Mouse (Mus musculus) thymus, adult 2 months (tissue): Measurements from ENCODE around the gene Actr3. TPM values are rescaled to one million over a fixed set of nuclear protein-coding genes. Genes with fewer than 3 reads are reported as not detected.
A peak's percentile ranks its signal among the peaks of the same experiment; 100 is the strongest.

ENCODE experiments used
- DNase-seq: peaks from one replicate; pipeline ENCODE4 v3.0.0; 2021
- H3K27ac ChIP-seq: fragments of 200-500 bp; 2 replicates; pipeline ENCODE4 v1.5.1; 2012; ENCODE audit warnings: low read length, control low read depth; ENCODE audit not compliant: control insufficient read depth, insufficient read depth
- H3K27me3 ChIP-seq: fragments of 200-500 bp; 2 replicates; pipeline ENCODE4 v1.6.1; 2012; ENCODE audit warnings: mild to moderate bottlenecking, low read length, moderate library complexity, mixed read lengths; ENCODE audit not compliant: control insufficient read depth, insufficient read depth
- H3K36me3 ChIP-seq: fragments of 200-500 bp; 2 replicates; pipeline ENCODE4 v1.6.1; 2012; ENCODE audit warnings: mild to moderate bottlenecking, low read length, moderate library complexity; ENCODE audit not compliant: control insufficient read depth, insufficient read depth
- H3K4me1 ChIP-seq: fragments of 200-500 bp; replicated peaks from 2 replicates; pipeline ENCODE4 v1.6.1; 2012; ENCODE audit warnings: low read length; ENCODE audit not compliant: control insufficient read depth, insufficient read depth
- H3K4me3 ChIP-seq: fragments of 200-500 bp; 2 replicates; pipeline ENCODE4 v1.5.1; 2012; ENCODE audit warnings: mild to moderate bottlenecking, low read length, control low read depth, moderate library complexity; ENCODE audit not compliant: control insufficient read depth, insufficient read depth
- CTCF ChIP-seq: fragments of 200-500 bp; IDR thresholded peaks from 2 replicates; pipeline ENCODE4 v1.5.1; 2012; ENCODE audit warnings: mild to moderate bottlenecking, control low read depth, low read length, moderate library complexity, borderline replicate concordance; ENCODE audit not compliant: control insufficient read depth, poor library complexity, insufficient read depth; ENCODE audit errors: extremely low read depth
- POLR2A ChIP-seq: fragments of 200-500 bp; IDR thresholded peaks from 2 replicates; pipeline ENCODE4 v1.6.1; 2012; ENCODE audit warnings: mild to moderate bottlenecking, low read length, control low read depth, moderate library complexity; ENCODE audit not compliant: control insufficient read depth, poor library complexity, insufficient read depth; ENCODE audit errors: extremely low read depth
- WGBS: fragments of 180-500 bp; shearing (Covaris S2); methylation state at CpG from one replicate; pipeline ENCODE4 v1.1.7; 2018; 5-methylcytosine and 5-hydroxymethylcytosine counted together
- polyA plus RNA-seq: library from polyadenylated mRNA; depleted of rRNA; stranded (reverse); fragments of >200 nt; gene quantifications from 2 replicates; pipeline ENCODE4 v1.2.3, GENCODE M21; 2012

Gene Actr3
- polyA plus RNA-seq, 1 experiment, result 128 TPM

GRCm38 (mm10) chr1:125439556-125439955, 4.0 kb upstream of the Actr3 start:
- no peaks in the 10 kb centered on the region for H3K36me3 ChIP-seq
- WGBS, result 95% methylated on average over 3 of the region's 3 CpGs
- H3K4me1 ChIP-seq, result peaks cover 19% of the 10 kb centered on the region
- TF ChIP-seq POLR2A, result no peak
- TF ChIP-seq CTCF, result no peak
- H3K27me3 ChIP-seq, result no peaks in the 10 kb centered on the region
- no peak overlapping the region for H3K27ac ChIP-seq
- no peak for DNase-seq
- no peak overlapping the region for H3K4me3 ChIP-seq

DNA sequence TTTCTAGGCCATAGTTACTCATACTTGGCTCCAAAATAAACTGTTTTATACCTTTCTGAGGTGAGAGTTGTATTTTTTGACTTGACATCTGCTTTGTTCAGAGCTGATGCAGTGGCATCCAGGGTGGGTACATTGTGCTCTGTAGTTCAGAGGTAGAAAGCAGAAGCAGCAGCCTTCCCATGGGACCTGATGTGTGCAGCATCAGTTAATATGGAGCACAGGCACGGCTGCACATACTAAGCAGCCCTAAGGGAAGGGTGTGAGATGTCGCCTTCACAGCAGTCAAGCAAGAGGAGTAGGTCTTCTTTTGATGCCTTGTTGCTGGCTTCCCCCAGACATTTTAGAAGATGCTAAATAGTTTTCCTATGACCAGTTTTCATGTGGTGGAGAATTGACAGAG, 3.3 kb upstream of the Actr3 start:
- H3K4me1 ChIP-seq, result peaks cover 19% of the 10 kb centered on the region
- no peaks in the 10 kb centered on the region for H3K36me3 ChIP-seq
- no peak overlapping the region for H3K4me3 ChIP-seq
- TF ChIP-seq CTCF (no peak), POLR2A (no peak)
- H3K27ac ChIP-seq, result no peak overlapping the region
- no peaks in the 10 kb centered on the region for H3K27me3 ChIP-seq
- WGBS, result 96% methylated on average over 2 of the region's 2 CpGs
- no peak for DNase-seq

DNA sequence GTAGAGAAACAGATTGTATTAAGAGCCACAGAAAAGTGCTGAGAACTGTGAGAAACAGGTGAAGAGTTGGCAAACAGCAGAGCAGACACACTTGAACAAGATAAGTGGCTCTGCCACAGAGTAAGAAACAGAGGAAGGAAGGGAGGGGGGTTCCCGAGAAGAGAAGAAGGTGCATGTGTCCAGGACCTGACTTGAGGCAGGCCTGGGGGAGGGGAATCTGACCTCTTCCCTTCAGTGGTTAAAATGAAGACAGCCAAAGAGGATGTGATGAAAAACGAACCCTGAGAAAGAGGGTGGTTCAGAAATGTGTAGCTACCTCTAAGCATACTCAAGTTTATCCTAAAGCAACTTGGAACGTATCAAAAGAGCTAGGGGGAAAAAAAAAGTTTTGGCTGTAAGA, 2.4 kb upstream of the Actr3 start:
- TF ChIP-seq CTCF (no peak), POLR2A (no peak)
- H3K4me3 ChIP-seq, result no peak overlapping the region
- WGBS, result 10% methylated on average over 3 of the region's 3 CpGs
- H3K27ac ChIP-seq, result no peak overlapping the region
- DNase-seq, result peak; percentile 31
- H3K36me3 ChIP-seq, result no peaks in the 10 kb centered on the region
- peaks cover 21% of the 10 kb centered on the region for H3K4me1 ChIP-seq
- no peaks in the 10 kb centered on the region for H3K27me3 ChIP-seq

GRCm38 (mm10) chr1:125437161-125437560, 1.6 kb upstream of the Actr3 start:
- Histone ChIP-seq H3K27ac (no peak overlapping the region), H3K4me1 (peaks cover 22% of the 10 kb centered on the region), H3K4me3 (no peak overlapping the region), H3K36me3 (no peaks in the 10 kb centered on the region), H3K27me3 (no peaks in the 10 kb centered on the region)
- TF ChIP-seq CTCF (no peak), POLR2A (no peak)
- no peak for DNase-seq
- WGBS, result 97% methylated on average over 2 of the region's 2 CpGs

GRCm38 (mm10) chr1:125435018-125435368, 534 bp downstream of the Actr3 start:
- Histone ChIP-seq H3K27ac (peak overlapping the region; percentile 97), H3K4me1 (peaks cover 13% of the 10 kb centered on the region), H3K27me3 (no peaks in the 10 kb centered on the region), H3K36me3 (peaks cover 5% of the 10 kb centered on the region; the same call in 1 of the 2 replicates), H3K4me3 (peak overlapping the region; percentile 79)
- 0% methylated on average over 20 of the region's 23 CpGs for WGBS
- DNase-seq, result no peak
- no peak for TF ChIP-seq CTCF

DNA sequence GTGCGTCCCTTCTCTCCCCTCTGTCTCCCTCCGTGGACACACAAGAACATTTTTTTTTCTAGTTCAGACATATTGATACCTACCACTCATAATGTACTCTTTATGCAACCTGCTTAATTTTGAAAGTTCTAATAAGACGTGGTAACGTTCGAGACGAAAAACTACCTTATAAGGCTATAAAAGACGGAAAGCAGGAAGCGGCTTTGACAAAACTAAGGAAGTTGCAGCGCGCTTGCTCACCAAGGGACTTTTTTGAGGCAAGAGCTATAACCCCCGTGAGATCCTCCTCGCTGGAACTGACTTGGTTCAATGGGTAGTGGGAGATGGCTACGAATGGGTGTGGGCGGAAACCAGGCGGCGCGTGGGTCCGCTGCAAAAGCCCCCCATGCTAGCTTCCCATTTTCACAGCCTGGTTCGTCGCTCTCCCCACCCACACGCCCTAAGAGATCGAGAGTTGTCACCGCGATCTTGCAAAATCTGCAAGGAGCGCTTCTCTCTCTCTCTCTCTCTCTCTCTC, 984 bp downstream of the Actr3 start:
- 0% methylated on average over 25 of the region's 25 CpGs for WGBS

GRCm38 (mm10) chr1:125431286-125431685, 4.2 kb downstream of the Actr3 start:
- no peak for TF ChIP-seq CTCF
- TF ChIP-seq POLR2A, result no peak
- Histone ChIP-seq H3K36me3 (peaks cover 10% of the 10 kb centered on the region; the same call in 1 of the 2 replicates), H3K4me3 (no peak overlapping the region), H3K27me3 (no peaks in the 10 kb centered on the region), H3K27ac (no peak overlapping the region), H3K4me1 (peaks cover 12% of the 10 kb centered on the region)
- no peak for DNase-seq
- WGBS, result 59% methylated on average over 4 of the region's 4 CpGs

More for the DNA sequence above, 984 bp downstream of the Actr3 start:
- H3K4me3 ChIP-seq, result peak overlapping the region; percentile 79
- peak; percentile 70 for DNase-seq
- peaks cover 13% of the 10 kb centered on the region for H3K4me1 ChIP-seq
- TF ChIP-seq CTCF (no peak), POLR2A (peak; percentile 35; the same call in 1 of the 2 replicates)
- H3K27me3 ChIP-seq, result no peaks in the 10 kb centered on the region
- peak overlapping the region; percentile 97 for H3K27ac ChIP-seq
- peaks cover 10% of the 10 kb centered on the region; the same call in 1 of the 2 replicates for H3K36me3 ChIP-seq
